Mouse (Mus musculus) heart, adult 2 months (tissue): Measurements from ENCODE around the gene 1700012B07Rik.

Experiments used
- CTCF ChIP-seq: fragments of 200-600 bp; IDR thresholded peaks from 2 replicates; pipeline ENCODE4 v1.8.1; 2022; ENCODE audit warnings: antibody characterized with exemption, mild to moderate bottlenecking, moderate library complexity
- POLR2A ChIP-seq: fragments of 200-500 bp; IDR thresholded peaks from 2 replicates; pipeline ENCODE4 v1.6.1; 2011; ENCODE audit warnings: mild to moderate bottlenecking, low read depth, low read length, control low read depth; ENCODE audit not compliant: insufficient read depth

DNA sequence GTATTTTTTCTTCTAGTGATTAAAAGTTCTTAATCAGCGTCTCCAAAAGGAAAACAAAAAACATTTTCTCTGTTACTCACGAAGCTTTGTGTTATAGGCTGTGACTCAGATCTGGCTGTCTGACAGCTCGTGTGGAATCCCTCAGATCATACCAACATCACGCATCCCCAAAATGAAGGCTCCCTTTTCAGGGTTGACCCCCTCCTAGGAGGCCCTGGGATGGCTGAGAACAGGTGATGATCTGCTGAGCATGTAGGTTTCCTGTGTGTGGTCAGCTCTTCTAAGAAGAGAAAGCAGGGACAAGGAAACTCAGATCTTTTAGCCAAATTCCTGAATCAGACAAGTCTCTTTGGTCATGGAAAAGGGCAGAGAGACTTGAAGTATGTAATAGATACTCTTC is 82.6 kb downstream of the 1700012B07Rik start:
- TF ChIP-seq POLR2A (no peak), CTCF (no peak)
